Mouse (Mus musculus) spleen, adult 12 weeks (tissue): Measurements from ENCODE around the gene Ccng2.
A peak's percentile ranks its signal among the peaks of the same experiment; 100 is the strongest.

ENCODE experiments used
- DNase-seq: peaks from one replicate; pipeline ENCODE4 v3.0.0; 2022; ENCODE audit warnings: low spot score

Ccng2 gene

GRCm38 (mm10) chr5:93266883-93267704 lies at the start of gene Ccng2:
Gene Ccng2 (plus strand): TSS chr5:93267257.
- DNase-seq = peak; percentile 84

- DNase-seq = no peak
Observed at GRCm38 (mm10) chr5:93218375-93218774, 48.7 kb upstream of the Ccng2 start.

GRCm38 (mm10) chr5:93221661-93222060 lies 45.4 kb upstream of the Ccng2 start:
- no peak for DNase-seq

GRCm38 (mm10) chr5:93224549-93224948 lies 42.5 kb upstream of the Ccng2 start:
- DNase-seq = no peak

- no peak for DNase-seq
Observed at GRCm38 (mm10) chr5:93227157-93227556, 39.9 kb upstream of the Ccng2 start.

- no peak for DNase-seq
Observed at GRCm38 (mm10) chr5:93229527-93229926, 37.5 kb upstream of the Ccng2 start.

GRCm38 (mm10) chr5:93231721-93232120 lies 35.3 kb upstream of the Ccng2 start:
- DNase-seq = no peak

- DNase-seq = no peak
Observed at GRCm38 (mm10) chr5:93232838-93233237, 34.2 kb upstream of the Ccng2 start.

- DNase-seq = no peak
Observed at GRCm38 (mm10) chr5:93234130-93234529, 32.9 kb upstream of the Ccng2 start.

- DNase-seq = no peak
Observed at GRCm38 (mm10) chr5:93234605-93235004, 32.5 kb upstream of the Ccng2 start.

GRCm38 (mm10) chr5:93235888-93236287 lies 31.2 kb upstream of the Ccng2 start:
- no peak for DNase-seq

GRCm38 (mm10) chr5:93236541-93236940 lies 30.5 kb upstream of the Ccng2 start:
- DNase-seq = no peak

GRCm38 (mm10) chr5:93239590-93240544 lies 27.2 kb upstream of the Ccng2 start:
- peak; percentile 69 for DNase-seq

GRCm38 (mm10) chr5:93245280-93245679 lies 21.8 kb upstream of the Ccng2 start:
- no peak for DNase-seq

- no peak for DNase-seq
Observed at GRCm38 (mm10) chr5:93249940-93250578, 17.0 kb upstream of the Ccng2 start.

GRCm38 (mm10) chr5:93251001-93251760 lies 15.9 kb upstream of the Ccng2 start:
- no peak for DNase-seq

- DNase-seq = no peak
Observed at GRCm38 (mm10) chr5:93255759-93256265, 11.2 kb upstream of the Ccng2 start.

- DNase-seq = no peak
Observed at GRCm38 (mm10) chr5:93256820-93257405, 10.1 kb upstream of the Ccng2 start.

GRCm38 (mm10) chr5:93259349-93259748 lies 7.7 kb upstream of the Ccng2 start:
- no peak for DNase-seq

GRCm38 (mm10) chr5:93260983-93261382 lies 6.1 kb upstream of the Ccng2 start:
- no peak for DNase-seq

- no peak for DNase-seq
Observed at GRCm38 (mm10) chr5:93262751-93263150, 4.3 kb upstream of the Ccng2 start.
